Mouse (Mus musculus): ENCODE data around the gene Itpr3. TPM values are rescaled to one million over a fixed set of nuclear protein-coding genes. Genes with fewer than 3 reads are reported as not detected.

Gene Itpr3
- polyA plus RNA-seq, 1 experiment from 2014 or later = 1.5 TPM

GRCm38 (mm10) chr17:27064195-27064594 is 7.1 kb downstream of the Itpr3 start:
- Histone ChIP-seq H3K36me3 (replicated peaks; ENCODE audit: control insufficient read depth, insufficient read depth, low read depth, low read length) (no peaks in the 10 kb centered on the region), H3K27ac (replicated peaks; ENCODE audit: low read depth, low read length) (no peak overlapping the region), H3K9ac (replicated peaks; ENCODE audit: low read length) (no peak overlapping the region), H3K27me3 (ENCODE audit: control insufficient read depth, insufficient read depth, low read length) (no peaks in the 10 kb centered on the region; the same call in 1 of the 2 replicates), H3K4me1 (ENCODE audit: control insufficient read depth, insufficient read depth, low read length) (no peaks in the 10 kb centered on the region), H3K4me3 (ENCODE audit: low read depth, low read length) (no peak overlapping the region), H3K9me3 (replicated peaks; ENCODE audit: control insufficient read depth, low read length) (no peaks in the 10 kb centered on the region), H3K4me2 (ENCODE audit: low read depth, low read length) (no peak overlapping the region)
- ATAC-seq (replicated peaks; ENCODE audit: insufficient number of reproducible peaks, low FRiP score, low TSS enrichment, low read depth) = no peak
- DNase-seq (ENCODE audit: low spot score) = no peak
- WGBS = 55% methylated on average over 2 of the region's 2 CpGs

DNA sequence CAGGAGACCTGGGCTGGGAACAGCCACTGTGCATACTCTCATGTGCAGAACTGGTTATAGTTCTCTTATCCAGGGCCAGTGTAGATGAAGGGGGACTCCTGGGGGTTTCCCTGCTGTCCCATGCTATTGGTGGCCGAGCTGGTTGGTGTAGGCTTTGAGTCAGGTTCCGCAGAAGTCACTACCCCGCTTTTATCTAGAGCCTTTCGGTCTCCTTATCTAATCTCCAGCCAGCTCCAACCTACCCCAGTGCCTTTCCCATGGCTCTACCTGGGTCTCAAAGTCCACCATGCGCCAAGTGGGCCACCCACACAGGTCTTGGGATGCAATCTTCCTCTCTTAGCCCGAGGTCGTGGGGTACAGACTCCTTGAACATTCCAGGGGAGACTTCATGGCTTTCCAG is 9.0 kb downstream of the Itpr3 start:
- no peak overlapping the region for H3K4me3 ChIP-seq (ENCODE audit: low read depth, low read length)
- no peaks in the 10 kb centered on the region for H3K36me3 ChIP-seq (replicated peaks; ENCODE audit: control insufficient read depth, insufficient read depth, low read depth, low read length)
- ATAC-seq (replicated peaks; ENCODE audit: insufficient number of reproducible peaks, low FRiP score, low TSS enrichment, low read depth) (no peak), DNase-seq (ENCODE audit: low spot score) (no peak)
- H3K9ac ChIP-seq (replicated peaks; ENCODE audit: low read length) = no peak overlapping the region
- H3K27me3 ChIP-seq (ENCODE audit: control insufficient read depth, insufficient read depth, low read length) = no peaks in the 10 kb centered on the region
- no peak overlapping the region for H3K27ac ChIP-seq (replicated peaks; ENCODE audit: low read depth, low read length)
- H3K9me3 ChIP-seq (replicated peaks; ENCODE audit: control insufficient read depth, low read length) = no peaks in the 10 kb centered on the region
- no peak overlapping the region for H3K4me2 ChIP-seq (ENCODE audit: low read depth, low read length)
- WGBS = 79% methylated on average over 7 of the region's 7 CpGs
- no peaks in the 10 kb centered on the region for H3K4me1 ChIP-seq (ENCODE audit: control insufficient read depth, insufficient read depth, low read length)

DNA sequence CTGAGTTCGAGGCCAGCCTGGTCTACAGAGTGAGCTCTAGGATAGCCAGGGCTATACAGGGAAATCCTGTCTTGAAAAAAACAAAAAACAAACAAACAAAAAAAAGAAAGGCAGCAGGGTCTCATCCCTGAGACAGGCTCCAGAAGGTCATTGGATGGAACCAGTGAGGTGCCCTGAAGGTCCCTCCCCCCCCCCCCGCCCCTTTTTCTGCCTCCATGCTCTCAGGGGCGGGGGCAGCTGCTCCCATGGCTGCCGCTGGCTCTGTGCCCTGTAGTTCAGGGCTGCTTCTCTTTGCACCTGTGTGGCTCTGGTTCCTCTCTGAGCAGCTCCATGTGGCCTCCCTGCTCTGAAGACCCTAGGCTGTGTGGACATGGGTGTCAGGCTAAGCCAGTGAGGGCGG is 12.0 kb downstream of the Itpr3 start:
- no peak for DNase-seq (ENCODE audit: low spot score)
- no peak overlapping the region for H3K27ac ChIP-seq (replicated peaks; ENCODE audit: low read depth, low read length)

DNA sequence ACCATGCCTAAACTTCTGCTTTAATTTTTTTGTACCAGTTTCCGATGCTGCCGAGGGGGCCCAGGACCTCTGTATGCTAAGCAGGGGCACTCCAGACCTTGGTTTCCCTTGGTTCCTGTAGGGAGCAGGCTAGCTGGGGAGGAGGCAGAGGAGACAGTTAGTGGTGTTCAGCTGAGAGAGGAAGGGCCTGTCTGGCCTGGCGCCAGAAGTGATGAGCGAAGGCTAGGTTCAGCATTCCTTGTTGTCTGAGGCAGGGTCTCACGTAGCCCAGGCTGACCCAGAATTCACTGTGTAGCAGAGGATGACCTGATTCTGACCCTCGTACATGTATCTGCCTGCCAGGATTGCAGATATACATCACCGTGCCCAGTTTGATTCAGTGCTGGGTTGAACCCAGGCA is 13.8 kb downstream of the Itpr3 start:
- Histone ChIP-seq H3K36me3 (replicated peaks; ENCODE audit: control insufficient read depth, insufficient read depth, low read depth, low read length) (no peaks in the 10 kb centered on the region), H3K27ac (replicated peaks; ENCODE audit: low read depth, low read length) (no peak overlapping the region), H3K4me2 (ENCODE audit: low read depth, low read length) (no peak overlapping the region), H3K9me3 (replicated peaks; ENCODE audit: control insufficient read depth, low read length) (no peaks in the 10 kb centered on the region), H3K27me3 (ENCODE audit: control insufficient read depth, insufficient read depth, low read length) (no peaks in the 10 kb centered on the region), H3K9ac (replicated peaks; ENCODE audit: low read length) (no peak overlapping the region), H3K4me3 (ENCODE audit: low read depth, low read length) (no peak overlapping the region), H3K4me1 (ENCODE audit: control insufficient read depth, insufficient read depth, low read length) (no peaks in the 10 kb centered on the region; the same call in 1 of the 2 replicates)
- no peak for DNase-seq (ENCODE audit: low spot score)
- WGBS = 90% methylated on average over 7 of the region's 7 CpGs
- no peak for ATAC-seq (replicated peaks; ENCODE audit: insufficient number of reproducible peaks, low FRiP score, low TSS enrichment, low read depth)

More for the DNA sequence above, 12.0 kb downstream of the Itpr3 start:
- H3K27me3 ChIP-seq (ENCODE audit: control insufficient read depth, insufficient read depth, low read length) = no peaks in the 10 kb centered on the region
- no peaks in the 10 kb centered on the region; the same call in 1 of the 2 replicates for H3K4me1 ChIP-seq (ENCODE audit: control insufficient read depth, insufficient read depth, low read length)
- H3K9me3 ChIP-seq (replicated peaks; ENCODE audit: control insufficient read depth, low read length) = no peaks in the 10 kb centered on the region
- no peaks in the 10 kb centered on the region for H3K36me3 ChIP-seq (replicated peaks; ENCODE audit: control insufficient read depth, insufficient read depth, low read depth, low read length)
- H3K4me2 ChIP-seq (ENCODE audit: low read depth, low read length) = no peak overlapping the region
- WGBS = 81% methylated on average over 5 of the region's 5 CpGs
- ATAC-seq (replicated peaks; ENCODE audit: insufficient number of reproducible peaks, low FRiP score, low TSS enrichment, low read depth) = no peak
- no peak overlapping the region for H3K9ac ChIP-seq (replicated peaks; ENCODE audit: low read length)
- H3K4me3 ChIP-seq (ENCODE audit: low read depth, low read length) = no peak overlapping the region

GRCm38 (mm10) chr17:27071630-27072029 is 14.5 kb downstream of the Itpr3 start:
- WGBS = 42% methylated on average over 6 of the region's 6 CpGs
- ATAC-seq (replicated peaks; ENCODE audit: insufficient number of reproducible peaks, low FRiP score, low TSS enrichment, low read depth) (no peak; the same call in 1 of the 2 replicates), DNase-seq (ENCODE audit: low spot score) (peak; percentile 51)
- no peaks in the 10 kb centered on the region; the same call in 1 of the 2 replicates for H3K4me1 ChIP-seq (ENCODE audit: control insufficient read depth, insufficient read depth, low read length)
- no peak overlapping the region for H3K4me3 ChIP-seq (ENCODE audit: low read depth, low read length)
- H3K9me3 ChIP-seq (replicated peaks; ENCODE audit: control insufficient read depth, low read length) = no peaks in the 10 kb centered on the region
- no peak overlapping the region for H3K4me2 ChIP-seq (ENCODE audit: low read depth, low read length)
- no peaks in the 10 kb centered on the region for H3K27me3 ChIP-seq (ENCODE audit: control insufficient read depth, insufficient read depth, low read length)
- H3K36me3 ChIP-seq (replicated peaks; ENCODE audit: control insufficient read depth, insufficient read depth, low read depth, low read length) = no peaks in the 10 kb centered on the region
- H3K9ac ChIP-seq (replicated peaks; ENCODE audit: low read length) = no peak overlapping the region
- H3K27ac ChIP-seq (replicated peaks; ENCODE audit: low read depth, low read length) = no peak overlapping the region

DNA sequence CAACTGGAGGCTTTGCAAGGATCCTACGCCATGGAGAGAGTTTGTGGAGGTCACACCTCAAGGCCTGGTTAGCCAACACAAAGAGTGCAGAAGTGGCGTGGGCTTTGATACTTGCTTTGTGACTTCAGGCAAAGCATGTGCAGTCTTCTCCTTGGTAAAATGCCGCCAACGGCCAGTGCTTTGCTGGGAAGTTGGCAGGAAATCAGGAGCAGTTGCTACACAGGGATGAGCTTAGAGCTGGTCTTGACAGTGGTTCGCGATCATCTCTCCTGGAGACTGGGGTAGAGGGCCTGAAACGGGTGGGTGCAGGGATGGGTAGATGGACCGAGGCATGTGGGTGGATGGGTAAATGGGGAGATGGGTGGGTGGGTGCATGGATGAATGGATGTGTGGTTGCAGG is 15.3 kb downstream of the Itpr3 start:
- WGBS = 92% methylated on average over 8 of the region's 8 CpGs
- Histone ChIP-seq H3K9me3 (replicated peaks; ENCODE audit: control insufficient read depth, low read length) (no peaks in the 10 kb centered on the region), H3K27me3 (ENCODE audit: control insufficient read depth, insufficient read depth, low read length) (no peaks in the 10 kb centered on the region), H3K27ac (replicated peaks; ENCODE audit: low read depth, low read length) (no peak overlapping the region), H3K36me3 (replicated peaks; ENCODE audit: control insufficient read depth, insufficient read depth, low read depth, low read length) (no peaks in the 10 kb centered on the region), H3K4me2 (ENCODE audit: low read depth, low read length) (no peak overlapping the region), H3K4me1 (ENCODE audit: control insufficient read depth, insufficient read depth, low read length) (no peaks in the 10 kb centered on the region; the same call in 1 of the 2 replicates), H3K9ac (replicated peaks; ENCODE audit: low read length) (no peak overlapping the region), H3K4me3 (ENCODE audit: low read depth, low read length) (no peak overlapping the region)
- ATAC-seq (replicated peaks; ENCODE audit: insufficient number of reproducible peaks, low FRiP score, low TSS enrichment, low read depth) = no peak
- DNase-seq (ENCODE audit: low spot score) = no peak

GRCm38 (mm10) chr17:27073126-27073525 is 16.0 kb downstream of the Itpr3 start:
- DNase-seq (ENCODE audit: low spot score) (no peak), ATAC-seq (replicated peaks; ENCODE audit: insufficient number of reproducible peaks, low FRiP score, low TSS enrichment, low read depth) (no peak)
- Histone ChIP-seq H3K36me3 (replicated peaks; ENCODE audit: control insufficient read depth, insufficient read depth, low read depth, low read length) (no peaks in the 10 kb centered on the region), H3K9ac (replicated peaks; ENCODE audit: low read length) (no peak overlapping the region), H3K4me3 (ENCODE audit: low read depth, low read length) (no peak overlapping the region), H3K4me2 (ENCODE audit: low read depth, low read length) (no peak overlapping the region), H3K4me1 (ENCODE audit: control insufficient read depth, insufficient read depth, low read length) (no peaks in the 10 kb centered on the region; the same call in 1 of the 2 replicates), H3K27me3 (ENCODE audit: control insufficient read depth, insufficient read depth, low read length) (no peaks in the 10 kb centered on the region), H3K9me3 (replicated peaks; ENCODE audit: control insufficient read depth, low read length) (no peaks in the 10 kb centered on the region), H3K27ac (replicated peaks; ENCODE audit: low read depth, low read length) (no peak overlapping the region)
- WGBS = 85% methylated on average over 5 of the region's 5 CpGs

- WGBS = 73% methylated on average over 9 of the region's 9 CpGs
Observed at GRCm38 (mm10) chr17:27073778-27074177, 16.7 kb downstream of the Itpr3 start.

More at GRCm38 (mm10) chr17:27073778-27074177, 16.7 kb downstream of the Itpr3 start:
- DNase-seq (ENCODE audit: low spot score) = no peak
- Histone ChIP-seq H3K9me3 (replicated peaks; ENCODE audit: control insufficient read depth, low read length) (no peaks in the 10 kb centered on the region), H3K4me1 (ENCODE audit: control insufficient read depth, insufficient read depth, low read length) (no peaks in the 10 kb centered on the region; the same call in 1 of the 2 replicates), H3K4me2 (ENCODE audit: low read depth, low read length) (no peak overlapping the region), H3K27ac (replicated peaks; ENCODE audit: low read depth, low read length) (no peak overlapping the region), H3K4me3 (ENCODE audit: low read depth, low read length) (no peak overlapping the region), H3K9ac (replicated peaks; ENCODE audit: low read length) (no peak overlapping the region), H3K36me3 (replicated peaks; ENCODE audit: control insufficient read depth, insufficient read depth, low read depth, low read length) (no peaks in the 10 kb centered on the region), H3K27me3 (ENCODE audit: control insufficient read depth, insufficient read depth, low read length) (no peaks in the 10 kb centered on the region)
- no peak for ATAC-seq (replicated peaks; ENCODE audit: insufficient number of reproducible peaks, low FRiP score, low TSS enrichment, low read depth)

All from embryonic facial prominence, embryonic 11.5 days (tissue).